Mouse (Mus musculus): ENCODE results near the gene Gys1. TPM values are rescaled to one million over a fixed set of nuclear protein-coding genes. Genes with fewer than 3 reads are reported as not detected.
A peak's percentile ranks its signal among the peaks of the same experiment; 100 is the strongest.

The Gys1 gene
- polyA plus RNA-seq, 2 experiments = 2.8 to 3.2 TPM

DNA sequence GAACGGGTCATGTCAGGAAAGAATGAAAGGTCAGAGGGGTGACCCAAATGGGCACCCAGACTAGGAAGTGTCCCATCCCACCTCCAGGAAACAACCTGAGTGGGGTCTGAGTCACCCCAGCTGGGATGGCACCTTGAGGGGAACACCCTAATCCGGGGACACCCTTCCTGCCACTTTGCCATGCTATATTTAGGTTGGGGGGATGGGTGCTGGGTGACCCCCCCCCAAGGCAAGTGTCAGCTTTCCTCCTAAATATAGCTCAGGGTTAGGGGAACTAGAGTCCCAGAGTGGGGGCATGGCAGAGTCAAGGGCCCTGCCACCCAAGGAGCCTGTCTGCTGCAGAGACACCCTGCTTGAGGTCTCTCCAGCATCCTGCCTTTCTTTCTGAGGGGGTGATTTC is 22.2 kb upstream of the Gys1 start:
- no peak for ATAC-seq (ENCODE audit: insufficient read depth)
- DNase-seq (ENCODE audit: low read depth in 3 of 3, low spot score in 3 of 3) = no peak
- no peak overlapping the region for H3K27ac ChIP-seq
- H3K4me3 ChIP-seq (ENCODE audit: insufficient read depth in 1 of 2, low read depth in 2 of 2, low read length in 2 of 2) = no peak overlapping the region
- no peaks in the 10 kb centered on the region for H3K9me3 ChIP-seq (ENCODE audit: control insufficient read depth, low read length)
- peaks cover 96% of the 10 kb centered on the region for H3K27me3 ChIP-seq (ENCODE audit: control insufficient read depth, insufficient read depth, low read length)
- TF ChIP-seq CTCF (IDR thresholded peaks at IDR 0.05; ENCODE audit: low read depth) (no peak), EP300 (IDR thresholded peaks at IDR 0.05; ENCODE audit: low read depth) (no peak)
- no peaks in the 10 kb centered on the region for H3K4me1 ChIP-seq (replicated peaks; ENCODE audit: control insufficient read depth in 2 of 2, insufficient read depth in 2 of 2, low read length in 1 of 2)
- H3K4me2 ChIP-seq (ENCODE audit: low read depth) = no peak overlapping the region
- 53% methylated on average over 2 of the region's 2 CpGs for WGBS (ENCODE audit: insufficient replicate concordance)
- no peak overlapping the region for H3K9ac ChIP-seq (replicated peaks)
- no peaks in the 10 kb centered on the region for H3K36me3 ChIP-seq (replicated peaks; ENCODE audit: control insufficient read depth, insufficient read depth, low read depth)

DNA sequence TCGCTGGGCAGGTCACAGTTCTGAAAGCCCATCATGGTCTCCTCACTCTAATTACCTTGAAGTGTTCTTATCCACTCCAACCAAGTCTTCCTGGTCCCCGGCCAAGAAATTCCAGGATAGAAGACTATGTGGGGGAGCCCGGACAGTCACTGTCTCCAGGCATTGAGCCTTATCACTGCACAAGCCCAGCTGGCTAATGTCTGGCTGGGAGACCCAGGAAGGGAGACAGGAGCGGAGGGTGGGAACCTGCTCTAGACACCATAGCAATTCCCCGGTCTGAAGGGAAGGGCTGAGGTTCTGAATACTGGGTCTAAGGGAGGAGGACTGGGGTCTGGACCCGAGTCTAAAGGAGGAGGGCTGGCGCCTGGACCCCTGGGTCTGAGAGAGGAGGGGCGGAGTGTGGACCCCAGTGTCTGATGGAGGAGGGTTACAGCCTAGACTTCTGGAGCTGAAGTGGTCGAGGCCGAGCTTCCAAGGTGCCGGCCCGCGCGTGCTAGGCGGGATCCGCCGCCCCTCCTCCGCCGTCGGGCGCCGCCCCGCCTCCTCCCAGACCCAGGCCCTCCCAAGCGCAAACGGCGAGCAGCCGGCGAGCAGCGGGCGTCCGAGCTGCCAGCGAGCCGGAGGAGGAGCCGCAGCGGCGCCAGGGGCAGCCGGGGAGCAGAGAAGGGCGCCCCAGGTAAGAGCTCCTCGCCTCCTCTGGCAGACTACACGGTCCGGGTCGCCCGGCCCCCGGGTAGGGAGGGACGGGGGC is 21.4 kb upstream of the Gys1 start, which contains the start of gene Ntf5:
Gene Ntf5 (plus strand): TSS at position 583 of the 751 bp plus-strand sequence.
- WGBS (ENCODE audit: insufficient replicate concordance) = 4% methylated on average over 43 of the region's 45 CpGs
- Histone ChIP-seq H3K9ac (replicated peaks) (no peak within 1 kb of the TSS), H3K27me3 (ENCODE audit: control insufficient read depth, insufficient read depth, low read length) (peaks cover 96% of the 10 kb centered on the region), H3K27ac (no peak within 1 kb of the TSS), H3K4me2 (ENCODE audit: low read depth) (peak within 1 kb of the TSS; percentile 59), H3K9me3 (ENCODE audit: control insufficient read depth, low read length) (no peaks in the 10 kb centered on the region), H3K36me3 (replicated peaks; ENCODE audit: control insufficient read depth, insufficient read depth, low read depth) (no peaks in the 10 kb centered on the region), H3K4me1 (replicated peaks; ENCODE audit: control insufficient read depth in 2 of 2, insufficient read depth in 2 of 2, low read length in 1 of 2) (no peaks in the 10 kb centered on the region), H3K4me3 (ENCODE audit: insufficient read depth in 1 of 2, low read depth in 2 of 2, low read length in 2 of 2) (peak within 1 kb of the TSS in 1 of 2 experiments; percentile 43; a peak in 2 of 4 replicates)
- TF ChIP-seq EP300 (IDR thresholded peaks at IDR 0.05; ENCODE audit: low read depth) = no peak
- no peak for TF ChIP-seq CTCF (IDR thresholded peaks at IDR 0.05; ENCODE audit: low read depth)
- DNase-seq (ENCODE audit: low read depth in 3 of 3, low spot score in 3 of 3) (no peak), ATAC-seq (ENCODE audit: insufficient read depth) (no peak)

DNA sequence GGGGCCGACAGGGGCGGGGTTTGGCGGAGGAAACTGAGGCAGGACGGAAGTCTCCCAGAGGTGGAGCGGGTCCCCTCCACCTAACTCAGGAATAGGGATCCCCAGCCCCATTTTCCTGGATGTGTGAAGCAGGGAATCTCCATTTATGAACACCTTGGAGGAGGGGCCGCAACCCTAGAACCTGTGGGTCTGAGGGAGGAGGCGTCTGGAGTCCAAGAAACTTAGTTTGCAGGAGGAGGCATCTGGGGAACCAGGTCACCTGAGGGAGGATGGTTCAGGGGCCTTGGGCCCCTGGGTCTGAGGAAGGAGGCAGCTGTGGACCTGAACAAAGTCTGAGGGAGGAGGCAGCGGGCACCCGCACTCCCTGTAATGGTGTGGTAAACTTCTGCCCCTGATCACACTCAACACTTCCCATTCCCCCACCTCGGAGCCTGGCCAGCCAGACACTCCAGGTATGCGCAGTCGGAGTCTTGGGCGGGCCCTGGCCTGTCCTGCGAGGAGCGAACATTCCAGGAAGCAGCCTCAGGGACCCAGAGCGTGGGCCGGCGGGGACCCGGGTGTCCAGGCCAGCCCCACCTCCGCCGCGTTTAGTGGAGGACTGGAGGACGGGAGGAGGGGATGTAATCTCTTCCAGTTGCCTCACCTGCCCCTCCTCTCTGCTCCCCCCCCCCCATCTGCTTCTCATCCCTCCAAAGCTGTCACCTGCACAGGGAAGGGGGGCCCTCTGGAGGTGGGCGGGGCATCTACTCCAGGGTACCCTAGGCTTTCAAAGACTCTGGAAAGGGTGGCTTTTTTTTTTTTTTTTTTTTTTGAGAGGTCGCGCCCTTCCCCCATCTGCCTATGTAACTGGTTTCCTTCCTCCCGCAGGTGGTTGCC is 20.5 kb upstream of the Gys1 start:
- Histone ChIP-seq H3K4me1 (replicated peaks; ENCODE audit: control insufficient read depth in 2 of 2, insufficient read depth in 2 of 2, low read length in 1 of 2) (no peaks in the 10 kb centered on the region), H3K9ac (replicated peaks) (no peak overlapping the region), H3K4me3 (ENCODE audit: insufficient read depth in 1 of 2, low read depth in 2 of 2, low read length in 2 of 2) (peak overlapping the region in 1 of 2 experiments; percentile 43; a peak in 2 of 4 replicates), H3K27me3 (ENCODE audit: control insufficient read depth, insufficient read depth, low read length) (peaks cover 96% of the 10 kb centered on the region), H3K9me3 (ENCODE audit: control insufficient read depth, low read length) (no peaks in the 10 kb centered on the region), H3K36me3 (replicated peaks; ENCODE audit: control insufficient read depth, insufficient read depth, low read depth) (no peaks in the 10 kb centered on the region), H3K4me2 (ENCODE audit: low read depth) (peak overlapping the region; percentile 59), H3K27ac (no peak overlapping the region)
- DNase-seq (ENCODE audit: low read depth in 3 of 3, low spot score in 3 of 3) (no peak), ATAC-seq (ENCODE audit: insufficient read depth) (no peak)
- TF ChIP-seq EP300 (IDR thresholded peaks at IDR 0.05; ENCODE audit: low read depth) (no peak), CTCF (IDR thresholded peaks at IDR 0.05; ENCODE audit: low read depth) (no peak)
- WGBS (ENCODE audit: insufficient replicate concordance) = 2% methylated on average over 27 of the region's 27 CpGs

DNA sequence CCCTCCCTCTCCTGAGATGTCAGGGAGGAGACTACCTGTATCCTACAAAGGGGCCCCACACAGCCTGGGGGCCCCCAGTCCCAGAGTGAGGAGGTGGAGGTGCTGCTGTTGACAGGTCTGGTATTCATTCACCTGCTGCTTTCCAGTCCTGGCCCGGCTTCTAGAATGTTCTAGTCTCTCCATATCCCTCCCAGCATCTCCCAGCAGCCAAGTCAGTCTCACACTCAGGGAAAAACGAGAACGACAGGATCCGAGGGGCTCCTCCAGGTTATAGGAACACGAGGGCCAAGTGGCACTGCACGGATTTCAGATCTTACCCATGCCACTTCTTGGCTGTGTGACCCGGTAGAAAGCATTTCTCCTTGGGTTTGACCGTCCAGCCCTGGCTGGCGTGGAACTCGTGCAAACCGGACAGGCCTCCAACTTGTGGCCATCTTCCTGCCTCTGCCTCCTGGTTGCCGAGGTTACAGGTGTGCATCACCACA is 19.9 kb upstream of the Gys1 start:
- Histone ChIP-seq H3K9ac (replicated peaks) (no peak overlapping the region), H3K4me2 (ENCODE audit: low read depth) (no peak overlapping the region), H3K9me3 (ENCODE audit: control insufficient read depth, low read length) (no peaks in the 10 kb centered on the region), H3K4me1 (replicated peaks; ENCODE audit: control insufficient read depth in 2 of 2, insufficient read depth in 2 of 2, low read length in 1 of 2) (no peaks in the 10 kb centered on the region), H3K36me3 (replicated peaks; ENCODE audit: control insufficient read depth, insufficient read depth, low read depth) (no peaks in the 10 kb centered on the region), H3K27ac (no peak overlapping the region), H3K4me3 (ENCODE audit: insufficient read depth in 1 of 2, low read depth in 2 of 2, low read length in 2 of 2) (no peak overlapping the region), H3K27me3 (ENCODE audit: control insufficient read depth, insufficient read depth, low read length) (peaks cover 90% of the 10 kb centered on the region)
- ATAC-seq (ENCODE audit: insufficient read depth) = no peak
- TF ChIP-seq EP300 (IDR thresholded peaks at IDR 0.05; ENCODE audit: low read depth) (no peak), CTCF (IDR thresholded peaks at IDR 0.05; ENCODE audit: low read depth) (no peak)
- WGBS (ENCODE audit: insufficient replicate concordance) = 22% methylated on average over 12 of the region's 12 CpGs
- no peak for DNase-seq (ENCODE audit: low read depth in 3 of 3, low spot score in 3 of 3)

DNA sequence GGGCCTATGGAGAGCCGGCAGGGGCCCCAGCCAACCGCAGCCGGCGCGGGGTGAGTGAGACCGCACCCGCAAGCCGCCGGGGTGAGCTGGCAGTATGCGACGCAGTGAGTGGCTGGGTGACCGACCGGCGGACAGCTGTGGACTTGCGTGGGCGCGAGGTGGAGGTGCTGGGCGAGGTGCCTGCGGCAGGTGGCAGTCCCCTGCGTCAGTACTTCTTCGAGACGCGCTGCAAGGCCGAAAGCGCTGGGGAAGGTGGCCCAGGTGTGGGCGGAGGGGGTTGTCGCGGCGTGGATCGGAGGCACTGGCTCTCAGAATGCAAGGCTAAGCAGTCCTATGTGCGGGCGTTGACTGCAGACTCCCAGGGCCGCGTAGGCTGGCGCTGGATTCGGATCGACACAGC is 19.0 kb upstream of the Gys1 start:
- no peak for DNase-seq (ENCODE audit: low read depth in 3 of 3, low spot score in 3 of 3)
- no peaks in the 10 kb centered on the region for H3K36me3 ChIP-seq (replicated peaks; ENCODE audit: control insufficient read depth, insufficient read depth, low read depth)
- no peak overlapping the region for H3K4me2 ChIP-seq (ENCODE audit: low read depth)
- H3K27ac ChIP-seq = no peak overlapping the region
- no peak for TF ChIP-seq CTCF (IDR thresholded peaks at IDR 0.05; ENCODE audit: low read depth)
- no peak for TF ChIP-seq EP300 (IDR thresholded peaks at IDR 0.05; ENCODE audit: low read depth)
- 9% methylated on average over 37 of the region's 37 CpGs for WGBS (ENCODE audit: insufficient replicate concordance)
- peaks cover 82% of the 10 kb centered on the region for H3K27me3 ChIP-seq (ENCODE audit: control insufficient read depth, insufficient read depth, low read length)
- H3K4me3 ChIP-seq (ENCODE audit: insufficient read depth in 1 of 2, low read depth in 2 of 2, low read length in 2 of 2) = no peak overlapping the region
- ATAC-seq (ENCODE audit: insufficient read depth) = no peak
- H3K9ac ChIP-seq (replicated peaks) = no peak overlapping the region
- H3K9me3 ChIP-seq (ENCODE audit: control insufficient read depth, low read length) = no peaks in the 10 kb centered on the region
- no peaks in the 10 kb centered on the region for H3K4me1 ChIP-seq (replicated peaks; ENCODE audit: control insufficient read depth in 2 of 2, insufficient read depth in 2 of 2, low read length in 1 of 2)
